Mouse (Mus musculus) lung, postnatal 10 days (tissue): Measurements from ENCODE around the gene Inip.
"Not testable (repeated sequence)": the region's sequence is repeated elsewhere in the genome, so short reads cannot be mapped to it uniquely, and the experiment has no call there.

Experiments used
- DNase-seq: peaks from one replicate; pipeline ENCODE4 v3.0.0; 2021

Inip gene

DNA sequence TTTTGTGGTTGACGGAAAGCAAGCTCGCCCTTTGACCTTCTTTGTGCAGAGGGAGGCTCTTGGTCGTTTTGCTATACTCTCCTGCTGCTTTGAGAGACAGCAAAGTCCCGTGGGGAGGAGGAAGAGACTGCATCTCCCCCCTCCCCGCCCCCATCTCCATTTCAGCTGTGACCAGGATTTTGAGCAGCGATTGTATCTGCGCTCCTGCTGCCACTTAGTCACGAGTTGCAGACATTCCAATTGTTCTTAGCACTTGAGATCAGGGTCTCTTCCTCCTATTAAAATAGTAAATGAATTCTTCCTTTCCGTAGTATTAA is 5.4 kb upstream of the Inip start:
- no peak for DNase-seq

DNA sequence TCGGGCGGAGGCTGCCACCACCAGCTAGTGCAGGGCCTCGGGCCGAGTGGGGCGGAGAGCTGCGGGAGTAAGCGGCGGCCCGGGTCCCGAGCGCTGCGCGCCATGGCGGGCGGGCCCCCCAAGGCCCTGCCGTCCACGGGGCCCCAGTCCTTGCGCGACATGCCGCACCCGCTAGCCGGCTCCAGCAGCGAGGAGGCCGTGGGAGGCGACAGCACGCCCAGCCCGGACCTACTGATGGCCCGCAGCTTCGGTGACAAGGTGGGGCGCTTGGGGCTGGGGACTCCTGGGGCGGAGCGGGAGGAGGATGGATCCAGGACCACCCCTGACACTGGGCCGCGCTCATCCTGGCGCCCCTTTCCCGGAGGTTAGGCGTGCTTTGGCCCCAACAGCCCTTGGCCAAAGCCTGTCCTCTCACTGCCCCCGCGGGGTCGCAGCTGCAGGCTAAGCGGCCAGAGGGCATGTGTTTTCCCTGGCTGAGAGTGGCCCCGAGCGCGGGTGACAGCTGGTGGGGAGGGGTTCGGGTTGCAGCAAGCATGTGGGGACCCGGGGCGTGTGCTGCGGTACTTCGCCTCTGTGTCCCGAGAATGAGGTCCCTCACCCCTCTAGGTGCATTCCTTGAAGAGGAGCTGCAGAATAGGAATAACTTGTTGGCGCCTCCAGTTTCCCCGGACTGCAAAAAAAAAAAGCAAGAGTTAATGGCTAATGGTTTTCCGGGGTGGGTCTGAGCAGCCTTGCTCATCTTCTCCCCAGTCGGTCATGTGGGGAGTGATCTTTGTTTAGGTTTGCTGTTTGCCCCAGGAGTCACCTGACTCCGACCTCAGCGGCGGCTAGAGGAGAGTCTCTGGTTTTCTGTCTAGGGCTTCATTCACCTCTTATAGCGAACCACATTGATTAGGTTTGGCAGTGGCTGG is 4.8 kb upstream of the Inip start:
- peak; percentile 50 for DNase-seq

DNA sequence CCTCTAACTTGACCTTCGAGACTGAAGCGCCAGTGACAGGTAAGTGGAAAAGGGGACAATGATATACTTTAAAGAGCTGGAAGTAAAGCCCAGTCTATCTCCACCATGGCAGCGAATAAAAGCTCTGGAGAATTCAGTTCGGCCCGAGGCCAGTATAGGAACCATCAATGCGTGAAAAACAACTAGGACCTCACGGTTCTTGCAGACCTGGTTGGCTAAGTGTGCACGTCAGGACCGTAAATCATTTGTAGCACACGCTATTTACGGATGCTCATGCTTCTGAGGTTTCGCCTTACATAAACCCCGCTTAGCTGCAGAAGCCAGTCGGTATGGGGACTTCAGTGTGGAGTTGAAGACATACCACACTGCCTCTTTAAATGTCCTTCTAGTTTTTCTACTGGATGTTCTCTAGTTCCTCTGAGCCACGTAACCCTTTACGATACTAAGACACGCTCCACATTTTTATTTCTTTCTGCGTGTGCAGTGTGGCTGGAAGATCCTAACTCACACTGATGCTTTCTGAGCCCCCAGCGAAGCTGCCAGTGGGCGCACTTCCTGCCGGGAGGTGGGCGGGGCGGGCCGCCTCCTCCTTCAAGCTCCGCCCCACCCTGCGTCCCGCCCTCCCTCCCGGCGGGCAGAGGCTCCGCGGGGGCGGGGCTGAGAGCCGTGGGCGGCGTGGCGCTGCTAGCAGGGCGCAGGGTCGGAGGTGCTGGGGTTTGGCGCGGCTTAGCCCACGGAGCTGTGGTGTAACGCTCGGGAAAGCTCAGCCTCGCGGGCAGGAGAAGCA is 4.0 kb upstream of the Inip start, which contains the start of gene Snx30:
TSS of gene Snx30 (plus strand) at position 660 of the 787 bp plus-strand sequence.
- DNase-seq, result peak; percentile 91

DNA sequence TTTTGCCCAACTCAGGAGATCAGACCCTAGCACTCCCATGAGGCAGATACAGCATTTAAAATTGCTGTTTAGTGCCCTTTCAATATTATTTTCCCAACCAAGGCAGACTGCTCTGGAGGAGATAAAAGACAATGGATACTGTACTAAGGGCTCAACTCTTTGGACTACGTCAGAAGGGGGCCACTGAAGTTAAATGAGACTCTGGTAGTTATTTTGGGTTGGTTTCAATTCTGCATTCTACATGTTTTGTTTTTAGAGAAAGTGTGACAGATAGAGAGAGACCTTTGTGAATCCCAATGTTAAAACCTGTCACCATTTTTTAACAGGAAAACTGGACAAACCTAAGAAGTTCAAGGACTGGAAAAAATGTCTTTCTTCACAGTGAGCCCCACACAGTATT is 3.4 kb upstream of the Inip start:
- no peak for DNase-seq

DNA sequence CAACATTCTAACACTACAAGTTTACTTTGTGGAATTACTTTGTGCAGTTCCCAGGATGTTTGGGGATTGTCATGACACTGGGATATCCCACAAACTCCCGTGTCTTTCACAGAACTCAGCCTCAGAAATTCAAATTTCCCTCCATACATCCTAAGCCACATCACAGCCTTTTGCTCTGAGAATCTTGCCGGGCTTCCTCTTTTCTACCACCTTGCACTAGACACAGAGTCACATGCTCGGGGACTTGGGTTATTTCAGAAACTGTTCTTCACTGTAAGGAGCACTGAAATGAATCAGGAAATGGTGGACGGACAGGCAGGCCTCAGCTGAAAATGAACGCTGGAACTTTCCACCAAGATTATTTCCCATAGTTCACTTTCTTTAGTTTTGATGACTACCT is 2.0 kb upstream of the Inip start:
- no peak for DNase-seq

DNA sequence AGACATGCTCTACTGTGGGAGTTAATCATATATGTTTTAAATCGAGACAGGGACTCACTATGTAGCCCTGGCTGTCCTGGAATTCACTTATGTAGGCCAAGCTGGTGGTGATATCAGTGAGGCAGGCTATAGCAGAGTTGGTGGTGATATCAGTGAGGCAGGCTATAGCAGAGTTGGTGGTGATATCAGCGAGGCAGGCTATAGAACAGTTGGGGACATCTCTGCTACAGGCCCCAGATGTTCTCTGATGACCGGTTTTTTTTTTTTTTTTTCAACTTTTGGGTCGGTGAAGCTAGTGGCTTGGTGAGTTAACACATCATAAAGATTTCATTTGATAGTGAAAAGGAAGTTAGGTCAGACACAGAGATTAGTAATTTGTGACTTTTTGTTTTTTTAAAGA is 1.4 kb upstream of the Inip start:
- no peak for DNase-seq

DNA sequence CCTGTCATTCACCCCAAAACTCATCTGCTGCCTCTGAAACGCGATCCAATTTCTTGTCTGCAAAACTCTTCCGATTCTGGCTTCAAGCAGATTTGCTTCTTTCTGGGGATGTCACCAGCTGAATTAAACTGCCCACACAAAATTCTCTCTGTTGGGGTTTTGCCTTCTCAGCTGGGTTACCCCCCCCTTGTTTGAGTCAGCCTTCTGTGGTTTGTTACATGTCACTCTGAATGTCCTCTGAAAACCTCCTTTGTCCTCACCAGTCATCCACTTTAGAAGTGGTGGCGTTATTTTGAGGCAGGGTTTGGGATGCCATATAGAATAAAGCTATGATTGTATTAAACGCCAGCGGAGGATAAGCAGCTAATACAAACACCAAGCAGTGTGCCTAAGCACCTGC is 718 bp upstream of the Inip start:
- no peak for DNase-seq

DNA sequence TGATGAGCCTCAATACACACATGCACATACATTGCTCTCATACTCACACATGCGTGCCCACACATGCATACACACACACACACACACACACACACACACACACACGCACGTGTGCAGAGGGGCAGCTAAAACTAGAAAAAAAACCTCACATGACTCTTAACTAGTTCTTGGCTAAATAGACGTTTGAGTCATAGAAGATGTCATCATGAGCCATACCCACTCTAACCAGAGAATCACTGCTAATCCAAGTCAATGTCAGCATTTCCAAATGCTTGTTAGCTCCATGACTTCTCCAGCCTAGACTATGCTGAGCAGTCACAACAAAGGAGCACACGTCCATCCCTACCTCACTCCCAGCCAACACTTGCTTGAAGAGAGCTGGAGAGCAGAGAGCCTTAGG is 1.2 kb downstream of the Inip start:
- DNase-seq, result no peak

DNA sequence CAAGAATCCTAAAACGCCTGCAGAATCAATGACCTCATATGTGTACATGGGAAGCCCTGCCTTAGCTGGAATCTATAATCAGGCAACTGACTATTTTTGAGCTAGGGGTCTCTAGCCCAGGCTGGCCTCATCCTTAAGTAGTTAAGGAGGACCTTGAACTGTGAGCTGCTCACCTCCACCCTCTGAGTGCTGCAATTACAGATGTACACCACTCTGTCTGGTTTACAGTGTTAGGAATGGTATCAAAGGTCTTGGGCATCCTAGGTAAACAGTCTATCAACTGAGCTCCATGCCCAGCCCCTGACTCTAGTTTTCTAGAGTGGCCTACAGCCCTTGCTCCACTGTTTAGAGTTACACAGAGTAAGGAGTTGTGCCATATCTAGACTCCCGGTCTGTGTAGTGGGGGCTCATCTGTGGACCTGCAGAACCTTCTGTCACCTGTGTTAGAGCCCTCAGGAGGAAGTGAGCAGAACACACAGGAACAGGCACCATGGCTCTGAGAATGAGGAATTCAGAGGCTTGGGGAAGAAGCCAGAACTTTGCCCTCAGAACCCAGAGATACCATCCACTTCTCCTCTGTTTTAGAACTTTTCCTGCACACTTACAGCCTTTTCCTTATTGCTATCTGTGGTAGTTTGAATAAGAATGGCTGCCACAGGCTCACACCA is 5.5 kb downstream of the Inip start:
- no peak for DNase-seq

DNA sequence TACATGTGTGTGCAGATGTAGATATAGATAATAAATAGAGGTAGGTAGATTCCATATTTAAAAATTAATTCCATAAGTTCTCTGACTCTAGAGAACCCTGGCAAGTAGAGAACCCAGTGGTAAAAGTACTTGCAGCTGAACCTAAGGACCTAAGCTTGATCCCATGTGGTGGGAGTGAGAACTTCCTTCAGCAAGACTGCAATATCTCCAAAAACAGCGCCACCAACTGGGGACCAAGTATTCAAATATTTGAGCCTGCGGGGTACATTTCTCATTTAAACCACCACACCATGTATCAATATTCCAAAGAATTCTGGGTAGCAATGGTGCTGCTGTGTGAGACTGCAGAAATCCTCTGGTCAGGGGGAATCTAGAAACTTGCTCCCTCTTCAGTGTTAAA is 7.3 kb downstream of the Inip start:
- no peak for DNase-seq

DNA sequence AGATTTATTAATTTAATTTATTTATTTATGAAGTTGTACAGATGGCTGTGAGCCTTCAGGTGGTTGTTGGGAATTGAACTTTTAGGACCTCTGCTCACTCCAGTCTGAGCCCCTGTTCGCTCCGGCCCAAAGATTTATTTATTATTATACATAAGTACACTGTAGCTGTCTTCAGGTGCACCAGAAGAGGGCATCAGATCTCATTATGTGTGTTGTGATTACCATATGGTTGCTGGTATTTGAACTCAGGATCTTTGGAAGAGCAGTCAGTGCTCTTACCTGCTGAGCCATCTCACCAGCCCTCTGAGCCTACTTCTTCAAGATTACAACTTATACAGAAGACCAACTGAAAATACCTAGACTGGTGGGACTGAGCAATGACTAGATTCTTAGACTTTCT is 7.8 kb downstream of the Inip start:
- DNase-seq, result not testable (repeated sequence)

DNA sequence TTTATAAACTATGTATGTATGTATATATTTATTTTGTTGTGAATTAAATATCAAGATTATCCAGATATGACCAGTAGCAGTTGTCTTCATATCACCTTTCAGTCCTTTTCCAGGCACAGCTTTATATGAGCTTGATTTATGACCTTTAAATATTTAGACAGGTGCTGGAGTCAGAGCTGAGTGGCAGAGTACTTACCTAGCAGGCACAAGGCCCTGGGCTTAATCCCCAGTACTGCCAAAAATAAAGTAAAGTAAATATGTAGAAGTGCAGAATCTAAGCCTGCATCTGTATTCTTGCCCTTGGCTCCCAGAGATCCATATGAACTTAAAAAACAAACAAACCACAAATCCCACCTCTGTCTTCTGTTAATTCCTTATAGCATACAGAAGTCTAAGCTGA is 12.4 kb downstream of the Inip start:
- no peak for DNase-seq

DNA sequence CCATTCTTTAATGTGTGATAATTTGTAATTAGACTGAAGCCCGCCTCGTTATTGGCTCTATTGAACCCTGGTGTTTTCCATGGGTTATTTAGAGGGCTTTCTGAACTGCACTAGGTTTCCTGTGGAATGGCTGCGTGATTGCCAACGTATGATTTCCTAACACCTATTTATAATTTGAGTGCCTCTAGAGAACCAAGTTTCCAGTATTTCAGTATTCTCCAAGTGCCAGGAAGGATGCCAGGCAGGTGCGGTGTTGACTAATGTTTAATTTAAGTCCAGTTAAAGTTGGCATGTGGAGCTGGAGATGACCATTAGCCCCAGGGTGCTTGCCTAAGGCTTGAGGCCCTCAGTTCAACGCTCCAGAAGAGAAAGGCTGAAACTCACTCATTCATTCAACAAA is 14.3 kb downstream of the Inip start:
- DNase-seq, result peak; percentile 54

DNA sequence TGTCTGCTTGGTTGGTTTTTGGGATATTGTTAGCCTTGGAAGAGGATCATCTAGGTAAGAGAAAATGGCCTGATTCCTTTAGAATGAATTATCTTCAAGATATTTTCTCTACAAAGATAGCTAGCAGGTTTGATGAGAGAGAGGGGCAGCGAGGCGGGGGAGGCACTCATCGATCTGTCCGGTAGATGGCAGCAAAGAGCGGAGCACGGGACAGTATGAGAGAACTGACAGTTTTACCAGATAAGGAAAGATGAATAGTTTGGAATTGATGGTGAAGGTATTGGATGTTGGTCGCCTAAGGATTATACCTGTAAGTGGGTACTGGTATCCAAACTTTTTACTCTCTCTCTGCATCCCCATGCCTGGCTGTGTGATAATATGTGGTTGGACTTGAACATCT is 14.7 kb downstream of the Inip start:
- DNase-seq, result peak; percentile 84

DNA sequence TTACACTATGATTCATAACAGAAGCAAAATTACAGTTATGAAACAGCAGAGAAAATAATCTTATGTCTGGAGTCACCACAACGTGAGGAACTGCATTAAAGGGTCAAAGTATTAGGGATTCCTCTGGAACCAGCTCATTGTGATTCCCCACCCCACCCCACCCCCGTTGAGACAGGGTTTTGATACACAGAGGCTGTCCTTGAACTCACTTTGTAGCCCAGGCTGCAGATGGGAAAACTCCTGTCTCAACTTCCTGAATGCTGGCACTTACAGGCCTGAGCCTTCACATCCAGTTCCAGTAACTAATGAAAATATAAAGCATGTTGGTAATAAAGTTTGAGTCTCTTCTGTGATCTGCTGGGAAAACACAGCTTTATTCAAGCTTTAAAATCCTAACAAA is 16.0 kb downstream of the Inip start:
- no peak for DNase-seq

DNA sequence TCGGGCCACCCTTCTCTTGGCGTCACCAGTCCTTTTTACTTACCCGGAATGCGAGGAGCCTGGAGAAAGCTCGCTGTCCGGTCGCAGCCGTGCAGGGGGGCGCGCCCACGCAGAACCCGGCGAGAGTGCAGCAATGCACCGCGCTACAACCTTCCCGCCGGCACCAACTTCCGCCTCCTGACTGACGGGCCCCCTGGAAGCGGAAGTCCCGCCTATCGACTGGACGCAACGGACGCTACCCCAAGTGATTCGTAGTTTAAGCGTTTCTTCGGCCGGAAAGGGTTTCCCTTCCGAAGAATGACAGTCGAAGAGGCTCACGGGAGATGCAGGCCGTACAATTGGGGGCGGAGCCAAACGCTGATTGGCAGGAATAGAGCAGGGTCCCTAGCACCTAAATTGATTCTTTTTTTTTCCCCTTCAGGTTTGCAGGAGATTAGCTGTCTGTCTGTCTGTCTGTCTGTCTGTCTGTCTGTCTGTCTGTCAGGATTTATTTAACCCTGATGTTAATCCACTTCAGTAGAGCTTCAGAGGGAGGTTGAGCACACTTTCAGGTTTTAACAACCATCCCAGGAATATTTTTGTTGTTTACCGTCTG is 17.6 kb downstream of the Inip start:
- peak; percentile 98 for DNase-seq

DNA sequence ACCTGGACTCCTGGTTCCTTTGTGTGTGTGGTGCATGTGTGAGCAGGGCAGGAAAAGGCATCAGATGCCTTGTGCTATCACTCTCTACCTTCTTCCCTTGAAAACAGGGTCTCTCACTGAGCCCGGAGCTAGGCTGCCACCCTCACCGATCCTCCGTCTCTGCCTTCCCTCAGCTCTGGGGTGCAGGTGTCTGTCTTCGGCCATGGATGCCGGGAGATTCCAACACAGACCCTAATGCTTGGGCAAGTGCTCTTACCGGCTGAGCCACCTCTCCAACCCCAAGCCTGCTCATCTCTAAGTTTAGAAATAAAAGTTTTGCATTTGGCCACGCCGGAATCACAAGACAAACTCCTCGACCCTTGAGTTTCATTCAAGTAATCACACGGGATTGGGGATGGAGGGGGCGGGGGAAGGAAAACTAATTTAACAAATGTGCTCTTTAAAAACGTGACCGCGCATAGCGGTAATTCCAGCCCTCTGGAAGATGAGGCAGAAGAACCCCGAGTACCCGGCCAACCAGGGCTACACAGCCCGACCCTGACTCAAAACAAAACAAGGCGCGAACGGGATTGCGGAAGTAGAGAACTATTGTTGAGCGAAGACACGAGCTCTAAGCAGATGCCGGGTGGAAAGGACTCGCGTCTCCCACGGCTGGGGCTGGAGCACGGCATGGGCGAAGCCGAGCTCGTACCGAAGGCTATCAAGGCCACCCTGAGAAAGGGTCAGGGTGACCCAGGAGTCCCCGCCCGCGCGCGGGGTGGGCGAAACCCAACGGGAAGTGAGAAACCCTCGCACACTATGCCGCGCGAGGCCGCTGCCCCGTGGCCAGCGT is 18.3 kb downstream of the Inip start:
- no peak for DNase-seq

DNA sequence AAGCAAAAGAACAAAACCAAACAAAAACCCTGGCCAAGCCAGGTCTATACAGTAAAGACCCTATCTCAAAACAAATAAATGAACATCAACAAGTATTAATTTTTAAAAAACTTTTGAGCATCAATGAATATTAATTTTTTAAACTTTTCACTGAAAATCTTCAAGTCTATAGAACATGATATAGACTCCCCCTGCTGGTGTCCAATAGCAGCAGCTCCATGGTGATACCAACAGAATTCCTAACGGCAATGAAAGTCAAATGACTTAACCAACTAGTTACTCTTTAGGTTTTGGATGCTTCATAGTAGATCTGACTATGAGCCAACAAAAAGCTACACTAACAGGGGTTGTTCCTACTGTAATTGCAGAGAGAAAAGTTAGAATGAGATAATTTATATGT is 20.8 kb downstream of the Inip start:
- peak; percentile 47 for DNase-seq

DNA sequence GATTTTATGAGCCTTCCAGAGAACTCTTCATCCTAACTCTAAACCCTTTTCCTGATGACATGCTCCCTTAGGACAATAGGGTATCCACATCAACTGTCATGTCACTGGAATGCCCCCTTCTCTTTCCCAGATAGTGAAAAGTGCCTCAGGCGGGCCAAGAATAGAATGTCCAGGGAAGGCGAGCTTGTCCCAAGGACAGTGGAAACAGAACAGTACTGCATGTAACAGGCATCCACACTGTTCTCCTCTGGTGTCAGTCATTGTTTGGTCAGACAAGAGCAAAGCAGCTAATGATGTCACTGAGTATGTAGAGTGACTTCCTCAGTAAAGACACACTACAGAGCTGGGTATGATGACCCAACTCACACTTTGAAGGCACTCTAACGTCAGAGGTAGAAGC is 23.6 kb downstream of the Inip start:
- DNase-seq, result no peak

DNA sequence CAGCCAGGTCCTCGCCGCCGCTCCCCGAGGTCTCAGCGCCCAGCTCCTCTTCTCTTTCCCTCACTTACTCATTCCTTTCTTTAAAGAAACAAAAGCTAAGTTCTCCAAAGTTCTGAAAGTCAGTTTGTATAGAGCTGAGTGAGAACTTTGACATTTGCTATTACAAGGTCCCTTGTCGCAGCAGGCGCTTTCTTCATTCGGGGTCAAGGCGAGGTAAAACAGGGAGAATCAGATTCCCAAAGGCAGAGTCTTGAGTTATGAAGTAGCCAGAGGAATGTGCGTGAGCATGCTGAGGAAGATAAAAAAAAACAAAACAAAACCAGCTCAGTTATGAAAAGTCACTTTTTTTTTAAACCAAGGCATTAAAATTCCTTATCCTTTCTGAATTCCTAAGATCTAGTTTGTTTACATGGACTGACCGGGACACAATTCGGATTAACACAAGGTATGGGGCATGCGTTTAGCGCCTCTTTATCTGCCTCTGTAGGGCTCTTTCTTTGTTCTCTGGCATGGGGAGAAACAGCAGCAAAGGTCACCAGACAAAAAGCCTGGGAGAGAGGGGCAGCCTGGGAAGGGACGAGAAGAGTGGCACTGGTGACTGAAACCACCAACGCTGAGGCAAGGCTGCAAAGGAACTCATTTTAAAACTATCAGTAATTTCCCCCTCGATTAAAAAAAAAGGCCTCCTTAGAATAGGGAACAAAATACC is 29.1 kb downstream of the Inip start:
- no peak for DNase-seq

DNA sequence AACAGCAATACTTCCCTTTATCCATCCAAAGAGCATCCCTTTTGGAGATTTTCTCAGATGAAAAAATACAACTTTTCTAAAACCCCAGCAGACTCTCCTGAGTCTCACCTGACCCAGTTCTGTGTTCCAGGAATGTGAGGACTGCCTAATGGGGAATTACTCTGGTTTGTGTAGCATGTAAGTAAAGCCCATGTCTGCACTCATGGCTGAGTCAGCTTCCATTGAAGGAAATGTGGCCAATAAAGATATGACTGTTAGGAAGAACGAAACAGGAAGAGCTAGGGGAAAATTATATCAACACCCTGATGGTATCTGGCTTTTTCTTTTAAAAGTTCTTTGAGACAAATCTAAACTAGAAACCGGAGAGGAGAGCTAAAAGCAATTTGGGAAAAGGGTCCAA is 33.7 kb downstream of the Inip start:
- DNase-seq, result no peak
